Comparison of ENCODE assay signal across 8 mouse cellular contexts in the genomic region with DNA sequence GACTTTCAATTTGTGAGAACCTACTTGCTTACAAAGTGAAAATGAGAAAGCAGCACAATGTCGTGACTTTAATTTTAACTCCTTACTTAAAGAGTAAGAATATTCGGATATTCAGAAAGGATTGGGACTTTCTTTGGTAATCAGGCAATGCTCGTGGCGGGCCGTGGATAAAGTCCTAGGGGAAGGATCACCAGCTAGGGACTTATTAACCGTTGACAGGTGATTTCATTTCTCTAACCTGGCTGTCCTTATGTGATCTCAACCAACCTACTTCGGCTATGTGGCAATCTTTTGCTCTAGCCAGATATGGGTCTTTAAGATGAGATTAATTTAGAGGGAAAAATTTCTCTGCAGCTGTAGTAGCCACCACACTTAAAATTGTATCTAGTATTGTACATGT. TPM values are rescaled to one million over a fixed set of nuclear protein-coding genes. Genes with fewer than 3 reads are reported as not detected.
DNase-seq lines count a peak whose midpoint lies in the region; ATAC-seq and TF ChIP-seq lines count a peak whose summit lies in the region.

No protein-coding gene starts in this region.

- TF ChIP-seq POLR2A in kidney, adult 2 months (IDR thresholded peaks at IDR 0.05; ENCODE audit: low read depth, low read length): no peak
- TF ChIP-seq POLR2A in embryonic fibroblast, embryonic 13.5 days (IDR thresholded peaks at IDR 0.05; ENCODE audit: low read depth, low read length): no peak

- H3K27me3 ChIP-seq in kidney, adult 2 months (replicated peaks; ENCODE audit: control insufficient read depth, insufficient read depth, low read length): no peaks in the 10 kb centered on the region
- H3K27me3 ChIP-seq in kidney, embryonic 14.5 days (ENCODE audit: control insufficient read depth, insufficient read depth, low read length): no peaks in the 10 kb centered on the region
- no peaks in the 10 kb centered on the region for H3K27me3 ChIP-seq in midbrain, embryonic 16.5 days (ENCODE audit: control insufficient read depth, insufficient read depth, low read depth, low read length)

- H3K9me3 ChIP-seq in kidney, embryonic 14.5 days (ENCODE audit: control insufficient read depth, low read length): no peaks in the 10 kb centered on the region
- H3K9me3 ChIP-seq in midbrain, embryonic 16.5 days (replicated peaks; ENCODE audit: control insufficient read depth, low read length, poor library complexity, severe bottlenecking): no peaks in the 10 kb centered on the region

- peak overlapping the region; percentile 78; the same call in 1 of the 2 replicates for H3K27ac ChIP-seq in kidney, adult 2 months (ENCODE audit: insufficient read depth, low read depth, low read length)
- no peak overlapping the region for H3K27ac ChIP-seq in embryonic fibroblast, embryonic 13.5 days (ENCODE audit: insufficient read depth, low read length)
- H3K27ac ChIP-seq in kidney, embryonic 14.5 days (ENCODE audit: low read depth, low read length): no peak overlapping the region
- no peak overlapping the region for H3K27ac ChIP-seq in midbrain, embryonic 16.5 days (ENCODE audit: low read length)

- ATAC-seq in kidney, embryonic 14.5 days (ENCODE audit: low FRiP score, low TSS enrichment): no peak
- no peak for ATAC-seq in midbrain, embryonic 16.5 days

- H3K9ac ChIP-seq in kidney, embryonic 14.5 days (ENCODE audit: low read depth, low read length): no peak overlapping the region
- H3K9ac ChIP-seq in midbrain, embryonic 16.5 days (ENCODE audit: low read depth, low read length): no peak overlapping the region

- TF ChIP-seq CTCF in kidney, adult 2 months (conservative IDR thresholded peaks at IDR 0.05; ENCODE audit: insufficient read depth, insufficient read length, low read depth, low read length): no peak
- no peak for TF ChIP-seq CTCF in embryonic fibroblast, embryonic 13.5 days (IDR thresholded peaks at IDR 0.05; ENCODE audit: borderline replicate concordance, insufficient read depth, low read length)

- peak overlapping the region; percentile 62; the same call in 1 of the 2 replicates for H3K4me2 ChIP-seq in kidney, embryonic 14.5 days (replicated peaks; ENCODE audit: low read depth, low read length)
- H3K4me2 ChIP-seq in midbrain, embryonic 16.5 days (ENCODE audit: low read length): peak overlapping the region; percentile 74

- no peak overlapping the region for H3K4me3 ChIP-seq in kidney, adult 2 months (ENCODE audit: insufficient read depth, low read depth, low read length)
- peak overlapping the region; percentile 19; the same call in 1 of the 2 replicates for H3K4me3 ChIP-seq in embryonic fibroblast, embryonic 13.5 days (ENCODE audit: insufficient read depth, low read length)
- peak overlapping the region; percentile 94; the same call in 1 of the 2 replicates for H3K4me3 ChIP-seq in kidney, embryonic 14.5 days (ENCODE audit: low read length)
- peak overlapping the region; percentile 12; the same call in 1 of the 2 replicates for H3K4me3 ChIP-seq in midbrain, embryonic 16.5 days (ENCODE audit: low read depth, low read length)

- DNase-seq in kidney, adult 2 months: peak; percentile 68
- no peak for DNase-seq in kidney, postnatal 4 days
- no peak for DNase-seq in adrenal gland, adult 2 months
- no peak for DNase-seq in left cerebral cortex, adult 9 months (ENCODE audit: low spot score in 2 of 2)
- DNase-seq in layer of hippocampus, postnatal 14 days (ENCODE audit: low spot score in 2 of 2): no peak

- H3K36me3 ChIP-seq in kidney, adult 2 months (ENCODE audit: control insufficient read depth, insufficient read depth, low read length): peaks cover 23% of the 10 kb centered on the region
- H3K36me3 ChIP-seq in kidney, embryonic 14.5 days (ENCODE audit: control insufficient read depth, insufficient read depth, low read length): peaks cover 61% of the 10 kb centered on the region
- peaks cover 19% of the 10 kb centered on the region for H3K36me3 ChIP-seq in midbrain, embryonic 16.5 days (ENCODE audit: control insufficient read depth, insufficient read depth, low read length)

- WGBS in kidney, adult 2 months: 30% methylated on average over 7 of the region's 7 CpGs
- whole genome bisulfite sequencing in kidney, embryonic 14.5 days: 81% methylated on average over 7 of the region's 7 CpGs
- WGBS in midbrain, embryonic 16.5 days: 83% methylated on average over 7 of the region's 7 CpGs

- H3K4me1 ChIP-seq in kidney, adult 2 months (ENCODE audit: control insufficient read depth, insufficient read depth, low read length): peaks cover 12% of the 10 kb centered on the region
- H3K4me1 ChIP-seq in embryonic fibroblast, embryonic 13.5 days (ENCODE audit: control insufficient read depth, insufficient read depth, low read length): peaks cover 7% of the 10 kb centered on the region
- H3K4me1 ChIP-seq in kidney, embryonic 14.5 days (ENCODE audit: control insufficient read depth, insufficient read depth, low read length): peaks cover 26% of the 10 kb centered on the region; the same call in 1 of the 2 replicates
- H3K4me1 ChIP-seq in midbrain, embryonic 16.5 days (ENCODE audit: control insufficient read depth, insufficient read depth, low read length): peaks cover 51% of the 10 kb centered on the region

RNA-seq across cellular contexts. Expression of a gene that starts 3.2 kb away (rescaled TPM):
- 11.8 and 23.1 TPM in 2 replicates for polyA plus RNA-seq in kidney, adult 2 months (2012; rRNA removed)
- 234 and 239 TPM in 2 replicates for polyA plus RNA-seq in embryonic fibroblast, embryonic 13.5 days (2011; ENCODE audit: insufficient read length, low read depth, missing spikeins)
- polyA plus RNA-seq in kidney, embryonic 14.5 days (2014; fragmentation: Nextera tagmentation; extraction: Ambion mirVana): 497 and 506 TPM in 2 replicates
- 659 and 720 TPM in 2 replicates for polyA plus RNA-seq in midbrain, embryonic 16.5 days (2015; fragmentation: Nextera tagmentation; extraction: Ambion mirVana)
- 100 to 1,000 TPM; 204 to 715 TPM for total RNA-seq in adrenal gland, adult 2 months (2021)
- polyA plus RNA-seq in adrenal gland, adult 2 months (2012; rRNA removed): 0.98 and 1.4 TPM in 2 replicates
- total RNA-seq in layer of hippocampus, postnatal 14 days (2021): 100 to 1,000 TPM; 326 to 370 TPM

RNA-seq across cellular contexts. Expression of a gene that starts 22.1 kb away (rescaled TPM):
- polyA plus RNA-seq in kidney, adult 2 months (2012; rRNA removed): 7.2 and 8.9 TPM in 2 replicates
- 23.4 and 25.7 TPM in 2 replicates for polyA plus RNA-seq in embryonic fibroblast, embryonic 13.5 days (2011; ENCODE audit: insufficient read length, low read depth, missing spikeins)
- polyA plus RNA-seq in kidney, embryonic 14.5 days (2014; fragmentation: Nextera tagmentation; extraction: Ambion mirVana): 30.7 and 31.9 TPM in 2 replicates
- 46.7 and 50.6 TPM in 2 replicates for polyA plus RNA-seq in midbrain, embryonic 16.5 days (2015; fragmentation: Nextera tagmentation; extraction: Ambion mirVana)
- 10 to 100 TPM; 16.1 to 18.5 TPM for total RNA-seq in adrenal gland, adult 2 months (2021)
- polyA plus RNA-seq in adrenal gland, adult 2 months (2012; rRNA removed): 2.4 and 2.6 TPM in 2 replicates
- 10 to 100 TPM; 23.6 to 26.7 TPM for total RNA-seq in layer of hippocampus, postnatal 14 days (2021)

RNA-seq across cellular contexts. Expression of a gene that starts 32.6 kb away (rescaled TPM):
- 21.2 and 30.1 TPM in 2 replicates for polyA plus RNA-seq in kidney, adult 2 months (2012; rRNA removed)
- 76.1 and 91.2 TPM in 2 replicates for polyA plus RNA-seq in embryonic fibroblast, embryonic 13.5 days (2011; ENCODE audit: insufficient read length, low read depth, missing spikeins)
- polyA plus RNA-seq in kidney, embryonic 14.5 days (2014; fragmentation: Nextera tagmentation; extraction: Ambion mirVana): 147 and 171 TPM in 2 replicates
- 110 and 117 TPM in 2 replicates for polyA plus RNA-seq in midbrain, embryonic 16.5 days (2015; fragmentation: Nextera tagmentation; extraction: Ambion mirVana)
- 10 to 100 TPM; 54.4 to 57.9 TPM for total RNA-seq in adrenal gland, adult 2 months (2021)
- 5.5 and 5.6 TPM in 2 replicates for polyA plus RNA-seq in adrenal gland, adult 2 months (2012; rRNA removed)
- 10 to 100 TPM; 42.4 to 44.2 TPM for total RNA-seq in layer of hippocampus, postnatal 14 days (2021)
